ENCODE assay signal across 16 mouse cellular contexts in the genomic region with DNA sequence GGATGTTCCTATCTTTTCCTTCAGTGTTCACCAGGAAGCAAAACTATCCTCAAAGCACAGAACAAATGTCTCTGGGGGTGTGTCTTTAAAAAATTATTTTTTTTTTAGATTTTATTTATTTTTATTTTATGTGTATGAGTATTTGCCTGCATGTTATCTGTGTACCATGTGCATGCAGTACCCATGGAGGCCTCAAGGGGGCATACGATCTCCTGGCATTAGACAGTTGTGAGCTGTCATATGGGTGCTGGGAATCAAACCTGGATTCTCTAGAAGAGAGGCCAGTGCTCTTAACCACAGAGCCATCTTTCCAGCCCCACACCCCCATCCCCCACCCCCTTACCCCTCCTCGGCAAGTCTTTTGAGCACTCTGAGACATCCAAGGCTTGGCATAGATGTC.
A peak's percentile ranks its signal among the peaks of the same experiment; 100 is the strongest.
DNase-seq lines count a peak whose midpoint lies in the region; TF ChIP-seq lines count a peak whose summit lies in the region.
"Had no signal": no experiment of that assay in that cellular context is flagged by ENCODE, and none has a peak within 500 bp of the region (broad histone marks: within the 10 kb centered on the region; RNA-seq: fewer than 3 reads in every experiment).

No protein-coding gene starts in this region.

- no peaks in the 10 kb centered on the region for H3K4me1 ChIP-seq in thymus, adult 2 months (replicated peaks; ENCODE audit: control insufficient read depth, insufficient read depth, low read length)
- H3K4me1 ChIP-seq: limb, embryonic 15.5 days had no signal

- peak; percentile 58 for TF ChIP-seq CTCF in layer of hippocampus, adult 2 months (conservative IDR thresholded peaks at IDR 0.05)
- TF ChIP-seq CTCF in thymus, adult 2 months (IDR thresholded peaks at IDR 0.05; ENCODE audit: borderline replicate concordance, control insufficient read depth, extremely low read depth, insufficient read depth, low read length, poor library complexity), result no peak

- no peak overlapping the region for H3K4me3 ChIP-seq in layer of hippocampus, adult 2 months
- H3K4me3 ChIP-seq in thymus, adult 2 months (ENCODE audit: control insufficient read depth, insufficient read depth, low read length), result no peak overlapping the region
- H3K4me3 ChIP-seq: embryonic facial prominence, embryonic 15.5 days; forebrain, embryonic 13.5 days; limb, embryonic 15.5 days; neural tube, embryonic 13.5 days had no signal

- H3K27ac ChIP-seq in layer of hippocampus, adult 2 months, result no peak overlapping the region
- no peak overlapping the region for H3K27ac ChIP-seq in thymus, adult 2 months (ENCODE audit: control insufficient read depth, insufficient read depth, low read length)
- H3K27ac ChIP-seq: embryonic facial prominence, embryonic 15.5 days; forebrain, embryonic 13.5 days; limb, embryonic 15.5 days; neural tube, embryonic 13.5 days had no signal

- H3K27me3 ChIP-seq in thymus, adult 2 months (ENCODE audit: control insufficient read depth, insufficient read depth, low read length), result no peaks in the 10 kb centered on the region
- H3K27me3 ChIP-seq: embryonic facial prominence, embryonic 15.5 days; forebrain, embryonic 13.5 days; limb, embryonic 15.5 days; neural tube, embryonic 13.5 days had no signal

- DNase-seq in layer of hippocampus, adult 2 months (ENCODE audit: low spot score in 2 of 2), result no peak
- DNase-seq in layer of hippocampus, postnatal 14 days (ENCODE audit: low spot score in 2 of 2), result no peak
- DNase-seq in thymus, postnatal 4 days, result peak; percentile 42
- no peak for DNase-seq in thymus, adult 2 months
- peak; percentile 25 for DNase-seq in c-Kit-negative CD71-positive TER-119-positive erythroid progenitor cells, embryonic 14.5 days (ENCODE audit: low read depth, low spot score)
- DNase-seq in testis, postnatal 14 days (ENCODE audit: low spot score), result peak; percentile 25
- DNase-seq in ovary, postnatal 36 days (ENCODE audit: low spot score), result no peak
- no peak for DNase-seq in urinary bladder, adult 18-20 months (ENCODE audit: low spot score in 2 of 2)
- DNase-seq: adrenal gland, postnatal 25 days; cerebellum, adult 11-12 months; kidney, adult 11 months; midbrain, embryonic 14.5 days had no signal

- no peaks in the 10 kb centered on the region for H3K36me3 ChIP-seq in thymus, adult 2 months (ENCODE audit: control insufficient read depth, insufficient read depth, low read length)
- H3K36me3 ChIP-seq: embryonic facial prominence, embryonic 15.5 days; limb, embryonic 15.5 days; neural tube, embryonic 13.5 days had no signal

- TF ChIP-seq POLR2A in thymus, adult 2 months (IDR thresholded peaks at IDR 0.05; ENCODE audit: control insufficient read depth, extremely low read depth, insufficient read depth, low read length, poor library complexity), result no peak

- 89% methylated on average over 2 of the region's 2 CpGs for WGBS in thymus, adult 2 months

Comparison
In these comparisons a context has a peak if more than half of its experiments do, and no peak if none do; other contexts are left out.
1. DNase-seq: peak in thymus, postnatal 4 days (single experiment), c-Kit-negative CD71-positive TER-119-positive erythroid progenitor cells, embryonic 14.5 days (single experiment) and testis, postnatal 14 days (single experiment); none in layer of hippocampus, adult 2 months (0 of 2), layer of hippocampus, postnatal 14 days (0 of 2), thymus, adult 2 months (single experiment), ovary, postnatal 36 days (single experiment) and urinary bladder, adult 18-20 months (0 of 2).